Mouse (Mus musculus) lung, postnatal 4 days (tissue): Measurements from ENCODE around the gene Bax.
A peak's percentile ranks its signal among the peaks of the same experiment; 100 is the strongest.
"Not testable (repeated sequence)": the region's sequence is repeated elsewhere in the genome, so short reads cannot be mapped to it uniquely, and the experiment has no call there.

Source experiments
- DNase-seq, 2 experiments: peaks; one replicate each; pipeline ENCODE4 v3.0.0; 2021

The Bax gene

GRCm38 (mm10) chr7:45466283-45467089, at the start of gene Bax:
Bax (minus strand) TSS chr7:45466898.
- peak; percentile 96 to 97 for DNase-seq

GRCm38 (mm10) chr7:45515436-45515835, 48.7 kb upstream of the Bax start:
- DNase-seq = no peak

- DNase-seq = no peak
Measured at GRCm38 (mm10) chr7:45514411-45514810, 47.7 kb upstream of the Bax start.

- DNase-seq = peak; percentile 94 to 95
Measured at GRCm38 (mm10) chr7:45509912-45510787, 43.5 kb upstream of the Bax start, which contains the start of gene Nucb1. Nucb1 (minus strand) TSS chr7:45510406.

- DNase-seq = no peak
Measured at GRCm38 (mm10) chr7:45509181-45509882, 42.6 kb upstream of the Bax start.

- DNase-seq = no peak
Measured at GRCm38 (mm10) chr7:45508561-45508960, 41.9 kb upstream of the Bax start.

GRCm38 (mm10) chr7:45507583-45507982, 40.9 kb upstream of the Bax start:
- no peak for DNase-seq

GRCm38 (mm10) chr7:45498427-45498826, 31.7 kb upstream of the Bax start:
- no peak for DNase-seq

GRCm38 (mm10) chr7:45494548-45494947, 27.9 kb upstream of the Bax start:
- no peak for DNase-seq

- no peak for DNase-seq
Measured at GRCm38 (mm10) chr7:45492951-45493350, 26.3 kb upstream of the Bax start.

- DNase-seq = no peak
Measured at GRCm38 (mm10) chr7:45492225-45492844, 25.6 kb upstream of the Bax start.

GRCm38 (mm10) chr7:45491264-45491663, 24.6 kb upstream of the Bax start:
- no peak for DNase-seq

GRCm38 (mm10) chr7:45490822-45491221, 24.1 kb upstream of the Bax start:
- no peak for DNase-seq

- no peak for DNase-seq
Measured at GRCm38 (mm10) chr7:45489578-45489977, 22.9 kb upstream of the Bax start.

GRCm38 (mm10) chr7:45488293-45489204, 21.9 kb upstream of the Bax start, which contains the start of gene Dhdh:
Dhdh (minus strand) TSS chr7:45488805.
- peak; percentile 74 to 82 for DNase-seq

GRCm38 (mm10) chr7:45487861-45488292, 21.2 kb upstream of the Bax start:
- no peak for DNase-seq

GRCm38 (mm10) chr7:45486761-45487415, 20.2 kb upstream of the Bax start, which contains the start of gene Gm45808:
Gm45808 (minus strand) TSS chr7:45486811.
- no peak for DNase-seq

GRCm38 (mm10) chr7:45486158-45486557, 19.5 kb upstream of the Bax start:
- DNase-seq = no peak

GRCm38 (mm10) chr7:45484985-45485384, 18.3 kb upstream of the Bax start:
- DNase-seq = not testable (repeated sequence)

- no peak for DNase-seq
Measured at GRCm38 (mm10) chr7:45482166-45482565, 15.5 kb upstream of the Bax start.
